Mouse (Mus musculus) intestine, embryonic 14.5 days (tissue): ENCODE data around the gene Tmsb10. TPM values are rescaled to one million over a fixed set of nuclear protein-coding genes. Genes with fewer than 3 reads are reported as not detected.

Source experiments
- ATAC-seq: fragments of 200-750 bp; cut with Nextera tagmentation; replicated peaks from 2 replicates; pipeline ENCODE4 v1.8.0; 2017; ENCODE audit warnings: low read depth, moderate number of reproducible peaks, moderate TSS enrichment, moderate library complexity; ENCODE audit not compliant: low FRiP score, low TSS enrichment
- DNase-seq: peaks from one replicate; pipeline ENCODE4 v3.0.0-alpha.2; 2018; ENCODE audit warnings: low spot score
- H3K27ac ChIP-seq: fragments of 300-500 bp; sonication (generic); 2 replicates; pipeline ENCODE4 v1.5.1; 2014; ENCODE audit warnings: low read depth, mild to moderate bottlenecking, control low read depth
- H3K27me3 ChIP-seq: fragments of 300-500 bp; sonication (generic); replicated peaks from 2 replicates; pipeline ENCODE4 v1.6.1; 2014; ENCODE audit warnings: low read length, control low read depth; ENCODE audit not compliant: control insufficient read depth, insufficient read depth
- H3K36me3 ChIP-seq: fragments of 300-500 bp; sonication (generic); 2 replicates; pipeline ENCODE4 v1.6.1; 2014; ENCODE audit warnings: low read length, control low read depth; ENCODE audit not compliant: control insufficient read depth, insufficient read depth
- H3K4me1 ChIP-seq: fragments of 300-500 bp; sonication (generic); replicated peaks from 2 replicates; pipeline ENCODE4 v1.6.1; 2014; ENCODE audit warnings: low read length, control low read depth, mixed read lengths; ENCODE audit not compliant: control insufficient read depth, insufficient read depth
- H3K4me2 ChIP-seq: fragments of 300-500 bp; sonication (generic); 2 replicates; pipeline ENCODE4 v1.6.1; 2014; ENCODE audit warnings: low read length
- H3K4me3 ChIP-seq: fragments of 300-500 bp; sonication (generic); 2 replicates; pipeline ENCODE4 v1.5.1; 2014; ENCODE audit warnings: low read depth, low read length, control low read depth, mixed read lengths
- H3K9ac ChIP-seq: fragments of 300-500 bp; sonication (generic); 2 replicates; pipeline ENCODE4 v1.6.1; 2014; ENCODE audit warnings: mild to moderate bottlenecking, low read length
- H3K9me3 ChIP-seq: fragments of 300-500 bp; sonication (generic); 2 replicates; pipeline ENCODE4 v1.6.1; 2016; ENCODE audit warnings: low read length, control low read depth; ENCODE audit not compliant: control insufficient read depth
- WGBS: fragments of 180-500 bp; shearing (Covaris S2); extraction: QIAGEN DNeasy Blood & Tissue Kit; methylation state at CpG from one replicate; pipeline ENCODE4 v1.1.7; 2014; 5-methylcytosine and 5-hydroxymethylcytosine counted together
- polyA plus RNA-seq: library from polyadenylated mRNA; unstranded; fragments of >200 nt; fragmentation: Nextera tagmentation; extraction: Ambion mirVana; gene quantifications from 2 replicates; pipeline ENCODE4 v1.2.1, GENCODE M21; 2014

Tmsb10 gene
- polyA plus RNA-seq: 2,511 and 2,566 TPM in 2 replicates

DNA sequence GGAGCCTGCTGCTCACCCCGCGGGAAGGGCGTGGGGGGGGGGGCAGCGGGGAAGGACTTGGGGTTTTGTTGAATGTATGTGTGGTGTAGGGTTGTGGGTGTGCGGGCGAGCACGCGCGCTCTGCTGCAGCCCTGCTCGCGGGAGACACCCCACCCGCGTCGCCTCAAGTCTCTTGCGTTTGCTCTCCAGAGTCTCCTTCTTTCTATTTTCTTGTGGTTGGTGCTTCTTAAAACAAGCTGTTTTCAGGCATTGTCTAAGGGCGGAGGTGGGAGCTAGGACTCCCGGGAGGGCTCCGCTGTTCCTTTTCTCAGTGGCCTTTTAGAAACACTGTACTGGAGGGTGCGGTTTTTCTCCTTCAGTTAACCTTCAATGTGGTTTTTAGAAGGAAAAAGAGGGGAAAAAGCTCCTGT is at the start of gene Tmsb10:
TSS of gene Tmsb10 (minus strand) at position 87 of the 410 bp plus-strand sequence.
- peak; percentile 44; the same call in 1 of the 2 replicates for ATAC-seq
- peak within 1 kb of the TSS; percentile 94 for H3K9ac ChIP-seq
- no peaks in the 10 kb centered on the region for H3K9me3 ChIP-seq
- DNase-seq: no peak
- peak within 1 kb of the TSS; percentile 76 for H3K4me3 ChIP-seq
- H3K4me1 ChIP-seq: peaks cover 23% of the 10 kb centered on the region
- H3K27ac ChIP-seq: peak within 1 kb of the TSS; percentile 91
- H3K27me3 ChIP-seq: no peaks in the 10 kb centered on the region
- no peaks in the 10 kb centered on the region for H3K36me3 ChIP-seq
- peak within 1 kb of the TSS; percentile 88 for H3K4me2 ChIP-seq
- under 1% methylated on average over 18 of the region's 19 CpGs for WGBS

DNA sequence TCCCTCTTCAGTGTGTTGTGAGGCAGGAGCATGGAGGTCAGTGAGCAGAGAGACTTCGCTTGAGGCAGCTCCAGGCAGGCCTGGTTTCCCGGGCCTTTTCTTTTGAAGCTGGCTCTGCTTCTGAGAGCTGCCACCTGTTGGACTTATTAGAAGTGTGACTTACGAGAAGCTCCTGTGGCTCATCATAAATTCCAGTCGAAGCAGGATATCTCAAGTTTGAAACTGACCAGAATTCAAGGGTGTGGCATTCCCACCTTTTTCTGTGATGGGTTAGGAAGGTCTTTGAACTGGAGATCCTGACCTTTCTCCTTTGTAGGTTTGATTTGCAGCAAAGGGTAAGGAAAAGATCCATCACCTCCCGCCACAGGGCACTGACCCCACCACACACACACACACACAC is 45.1 kb upstream of the Tmsb10 start:
- Histone ChIP-seq H3K27me3 (no peaks in the 10 kb centered on the region), H3K36me3 (no peaks in the 10 kb centered on the region), H3K27ac (no peak overlapping the region), H3K9me3 (no peaks in the 10 kb centered on the region), H3K4me3 (no peak overlapping the region), H3K4me1 (no peaks in the 10 kb centered on the region), H3K4me2 (no peak overlapping the region), H3K9ac (no peak overlapping the region)
- WGBS: 58% methylated on average over 5 of the region's 5 CpGs
- DNase-seq (no peak), ATAC-seq (no peak)

DNA sequence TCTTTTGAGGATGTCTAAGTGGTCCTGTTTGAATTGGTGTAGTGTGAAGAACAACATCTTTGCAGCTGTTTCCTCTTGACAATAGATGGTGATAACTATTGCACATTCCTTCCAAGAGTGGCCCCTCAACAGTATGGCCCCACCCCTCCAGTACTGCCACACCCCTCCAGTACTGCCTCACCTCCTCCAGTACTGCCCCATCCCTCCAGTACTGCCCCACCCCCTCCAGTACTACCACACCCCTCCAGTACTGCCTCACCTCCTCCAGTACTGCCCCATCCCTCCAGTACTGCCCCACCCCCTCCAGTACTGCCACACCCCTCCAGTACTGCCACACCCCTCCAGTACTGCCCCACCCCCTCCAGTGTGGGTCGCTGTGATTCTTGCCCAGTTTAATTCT is 43.8 kb upstream of the Tmsb10 start:
- no peaks in the 10 kb centered on the region for H3K9me3 ChIP-seq
- H3K4me1 ChIP-seq: no peaks in the 10 kb centered on the region
- ATAC-seq: no peak

DNA sequence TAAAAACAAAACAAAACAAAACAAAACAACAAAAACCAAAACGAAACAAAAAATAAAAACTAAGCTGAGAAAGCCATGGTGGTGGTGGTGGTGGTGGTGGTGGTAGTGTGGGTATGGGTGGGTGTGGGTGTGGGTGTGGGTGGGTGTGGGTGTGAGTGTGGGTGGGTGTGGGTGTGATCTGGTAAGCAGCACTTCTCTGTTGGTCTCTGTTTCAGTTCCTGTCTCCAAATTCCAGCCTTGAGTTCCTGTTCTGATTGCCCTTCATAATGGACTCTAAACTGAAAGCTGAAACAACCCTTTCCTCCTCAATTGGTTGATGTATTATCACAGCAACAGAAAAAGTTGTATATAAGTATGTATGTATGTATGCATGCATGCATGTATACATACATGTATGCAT is 40.3 kb upstream of the Tmsb10 start:
- no peaks in the 10 kb centered on the region for H3K27me3 ChIP-seq
- no peak for DNase-seq
- H3K4me1 ChIP-seq: no peaks in the 10 kb centered on the region
- H3K9ac ChIP-seq: no peak overlapping the region
- H3K4me3 ChIP-seq: no peak overlapping the region
- no peak overlapping the region for H3K27ac ChIP-seq
- no peaks in the 10 kb centered on the region for H3K9me3 ChIP-seq
- no peak overlapping the region for H3K4me2 ChIP-seq
- no peak for ATAC-seq
- no peaks in the 10 kb centered on the region for H3K36me3 ChIP-seq
- 92% methylated on average over 1 of the region's 1 CpGs for WGBS

More for the DNA sequence above, 43.8 kb upstream of the Tmsb10 start:
- Histone ChIP-seq H3K9ac (no peak overlapping the region), H3K4me2 (no peak overlapping the region), H3K36me3 (no peaks in the 10 kb centered on the region), H3K27me3 (no peaks in the 10 kb centered on the region), H3K4me3 (no peak overlapping the region), H3K27ac (no peak overlapping the region)
- DNase-seq: no peak
- 63% methylated on average over 1 of the region's 1 CpGs for WGBS

DNA sequence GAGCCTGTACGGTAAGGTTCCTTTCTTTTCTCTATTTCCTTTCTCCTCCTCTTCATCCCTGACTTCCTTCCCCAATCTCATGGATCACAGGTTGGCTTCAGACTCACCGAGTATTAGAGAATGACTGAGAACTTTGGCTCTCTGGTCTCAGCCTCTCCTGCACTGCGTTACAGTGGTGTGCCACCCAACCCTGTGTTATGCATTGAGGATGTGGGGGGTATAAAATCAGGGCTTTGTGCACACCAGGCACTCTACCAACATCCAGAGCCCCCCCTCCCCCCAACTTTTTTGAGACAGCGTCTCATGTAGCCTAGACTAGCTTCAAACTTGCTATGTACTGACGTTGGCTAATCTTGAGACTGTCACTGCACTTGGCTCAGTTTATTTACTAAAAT is 35.1 kb upstream of the Tmsb10 start:
- no peak for ATAC-seq
- H3K27ac ChIP-seq: no peak overlapping the region

DNA sequence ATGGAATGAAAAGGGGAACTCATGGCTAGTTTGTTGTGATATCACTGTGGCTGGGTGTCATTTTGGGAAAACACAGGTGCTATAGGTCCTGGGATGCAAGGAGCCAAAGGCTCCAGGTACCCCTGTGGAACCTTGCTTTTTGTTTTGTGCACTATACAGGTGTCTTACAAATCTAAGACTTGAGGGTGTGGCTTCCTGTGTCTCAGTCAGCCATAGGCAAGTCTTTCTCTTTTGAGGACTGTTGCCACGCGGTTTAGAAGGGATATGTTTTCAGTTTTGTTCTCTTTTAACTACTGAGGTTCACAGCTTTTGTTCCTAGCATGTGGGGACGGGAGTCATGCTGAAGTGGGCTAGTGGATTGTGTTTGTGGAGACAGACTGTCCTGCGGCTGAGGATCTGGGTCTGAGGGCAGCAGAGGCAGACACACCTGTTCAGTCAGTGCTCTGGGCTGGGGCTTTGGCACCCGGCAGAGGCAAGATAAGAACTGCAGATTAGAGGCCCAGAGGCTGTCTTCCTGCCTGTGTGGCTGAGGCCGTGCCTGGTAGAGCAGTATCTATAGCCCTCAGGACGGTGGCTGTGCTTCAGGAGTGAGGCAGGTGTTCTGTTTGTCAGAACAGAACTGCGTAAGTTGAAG is 34.6 kb upstream of the Tmsb10 start:
- Histone ChIP-seq H3K4me2 (no peak overlapping the region), H3K36me3 (no peaks in the 10 kb centered on the region), H3K27ac (no peak overlapping the region), H3K9me3 (no peaks in the 10 kb centered on the region), H3K4me3 (no peak overlapping the region), H3K9ac (no peak overlapping the region), H3K4me1 (peaks cover 3% of the 10 kb centered on the region; the same call in 1 of the 2 replicates), H3K27me3 (no peaks in the 10 kb centered on the region)
- ATAC-seq (0 out of 2 replicates have a peak, but pooled peaks have one; percentile 57), DNase-seq (no peak)
- WGBS: 65% methylated on average over 8 of the region's 8 CpGs

More for the DNA sequence above, 35.1 kb upstream of the Tmsb10 start:
- H3K4me3 ChIP-seq: no peak overlapping the region
- H3K27me3 ChIP-seq: no peaks in the 10 kb centered on the region
- H3K9me3 ChIP-seq: no peaks in the 10 kb centered on the region
- no peak for DNase-seq
- 68% methylated on average over 5 of the region's 5 CpGs for WGBS
- no peak overlapping the region for H3K4me2 ChIP-seq
- H3K36me3 ChIP-seq: no peaks in the 10 kb centered on the region
- no peak overlapping the region for H3K9ac ChIP-seq
- peaks cover 3% of the 10 kb centered on the region; the same call in 1 of the 2 replicates for H3K4me1 ChIP-seq

DNA sequence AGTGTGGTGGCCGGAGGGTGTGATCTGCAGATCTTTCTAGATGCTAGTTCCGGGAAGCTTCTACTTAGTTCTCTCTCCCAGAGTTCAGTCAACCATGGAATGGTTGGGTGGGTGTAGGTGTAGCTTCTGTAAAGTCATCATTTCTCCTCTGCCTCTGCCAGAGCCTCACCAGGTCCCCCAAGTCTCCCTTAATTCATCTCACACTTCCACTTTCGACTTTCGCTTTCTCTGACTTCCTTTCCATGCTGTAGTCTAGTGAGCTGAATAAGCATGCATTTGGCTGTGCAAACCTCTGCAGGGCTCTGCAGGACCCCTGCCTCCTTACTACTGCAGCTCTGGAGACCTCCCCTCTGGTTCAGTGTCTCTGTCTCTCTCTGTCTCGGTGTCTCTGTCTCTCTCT is 31.7 kb upstream of the Tmsb10 start:
- no peak overlapping the region for H3K9ac ChIP-seq
- DNase-seq (no peak), ATAC-seq (no peak)
- H3K36me3 ChIP-seq: no peaks in the 10 kb centered on the region
- WGBS: 79% methylated on average over 5 of the region's 5 CpGs
- no peak overlapping the region for H3K27ac ChIP-seq
- no peaks in the 10 kb centered on the region for H3K27me3 ChIP-seq
- H3K4me1 ChIP-seq: peaks cover 3% of the 10 kb centered on the region; the same call in 1 of the 2 replicates
- H3K9me3 ChIP-seq: no peaks in the 10 kb centered on the region
- H3K4me2 ChIP-seq: no peak overlapping the region
- no peak overlapping the region for H3K4me3 ChIP-seq

DNA sequence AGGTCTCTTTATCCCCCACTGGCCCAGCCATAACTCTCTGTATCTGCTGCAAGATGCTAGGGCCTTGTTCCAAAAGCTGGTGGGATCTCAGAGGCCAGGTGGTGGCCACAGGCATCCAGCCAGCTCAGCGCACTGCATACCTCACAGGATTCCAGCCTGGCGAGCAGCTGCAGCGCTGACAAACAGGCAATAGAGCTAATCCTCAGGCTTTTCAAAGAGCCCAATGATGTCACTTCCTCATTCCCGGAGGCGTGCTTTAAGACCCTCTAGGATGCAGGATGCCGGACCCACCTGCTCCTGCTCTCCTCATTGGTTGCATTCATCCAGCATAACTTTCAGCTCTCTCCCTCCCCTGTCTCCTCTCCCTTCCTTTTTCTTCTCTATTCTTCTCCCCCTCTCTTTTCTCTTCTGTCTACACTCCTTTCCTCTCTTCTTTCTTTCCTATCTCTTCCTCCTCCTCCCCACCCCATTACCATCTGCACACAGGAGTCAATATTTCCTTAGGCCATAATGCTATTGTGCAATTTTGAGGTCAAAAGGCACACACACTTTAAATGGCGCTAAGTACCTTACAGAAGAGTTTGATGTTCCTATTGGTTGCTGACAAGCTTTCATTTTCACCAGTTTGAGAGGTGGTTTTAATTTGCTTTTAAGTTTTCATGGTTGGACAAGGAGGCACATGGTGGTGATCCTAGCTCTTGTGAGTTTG is 30.6 kb upstream of the Tmsb10 start:
- DNase-seq: peak; percentile 64
- no peak overlapping the region for H3K9ac ChIP-seq
- no peak overlapping the region for H3K4me2 ChIP-seq
- H3K4me3 ChIP-seq: no peak overlapping the region
- H3K27ac ChIP-seq: no peak overlapping the region
- no peaks in the 10 kb centered on the region for H3K27me3 ChIP-seq
- 36% methylated on average over 7 of the region's 7 CpGs for WGBS
- H3K4me1 ChIP-seq: peaks cover 3% of the 10 kb centered on the region; the same call in 1 of the 2 replicates
- ATAC-seq: peak; percentile 68
- no peaks in the 10 kb centered on the region for H3K9me3 ChIP-seq
- H3K36me3 ChIP-seq: no peaks in the 10 kb centered on the region
